Mouse (Mus musculus): ENCODE measurements around the gene Ghrh. TPM values are rescaled to one million over a fixed set of nuclear protein-coding genes. Genes with fewer than 3 reads are reported as not detected.

The Ghrh gene
- polyA plus RNA-seq, 1 experiment = not detected

DNA sequence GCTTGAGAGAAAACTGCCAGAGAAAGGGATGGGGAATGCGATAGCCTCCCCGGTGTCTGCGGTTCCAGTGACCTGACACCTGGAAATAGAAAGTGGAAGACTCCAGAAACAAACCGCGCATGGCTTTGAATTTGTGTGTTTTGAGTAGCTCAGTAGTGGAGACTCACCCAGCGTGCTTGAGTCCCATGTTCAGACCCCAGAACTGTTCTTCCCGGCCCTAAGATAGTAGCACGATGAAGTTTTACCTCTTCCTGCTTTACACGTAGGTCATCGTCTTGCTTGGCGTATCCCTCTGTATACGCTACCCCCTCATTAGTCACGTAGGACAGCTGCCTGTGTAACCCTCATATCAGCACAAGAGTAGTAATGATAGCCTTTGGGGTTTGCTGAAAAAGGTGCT is 20.7 kb upstream of the Ghrh start:
- Histone ChIP-seq H3K4me3 (ENCODE audit: extremely low read depth, insufficient read depth, insufficient read length) (peak overlapping the region; percentile 81), H3K27me3 (ENCODE audit: control insufficient read depth, insufficient read depth, low read length) (no peaks in the 10 kb centered on the region), H3K36me3 (ENCODE audit: control insufficient read depth, insufficient read depth, low read length) (peaks cover 1% of the 10 kb centered on the region; the same call in 1 of the 2 replicates), H3K4me1 (ENCODE audit: control insufficient read depth, insufficient read depth, insufficient read length) (peaks cover 5% of the 10 kb centered on the region; the same call in 1 of the 2 replicates), H3K27ac (ENCODE audit: insufficient read depth, low read length) (peak overlapping the region; percentile 88)
- TF ChIP-seq POLR2A (IDR thresholded peaks at IDR 0.05; ENCODE audit: low read depth, low read length) = no peak
- TF ChIP-seq CTCF (IDR thresholded peaks at IDR 0.05; ENCODE audit: extremely low read depth, insufficient read depth, insufficient read length, insufficient replicate concordance) = no peak
- 2% methylated on average over 13 of the region's 13 CpGs for WGBS
- DNase-seq (ENCODE audit: low read depth in 1 of 2, low spot score in 2 of 2) = no peak

- TF ChIP-seq CTCF (IDR thresholded peaks at IDR 0.05; ENCODE audit: extremely low read depth, insufficient read depth, insufficient read length, insufficient replicate concordance) = no peak
- peak; percentile 58; the same call in 1 of the 2 replicates for TF ChIP-seq POLR2A (IDR thresholded peaks at IDR 0.05; ENCODE audit: low read depth, low read length)
- Histone ChIP-seq H3K27ac (ENCODE audit: insufficient read depth, low read length) (peak within 1 kb of the TSS; percentile 88), H3K27me3 (ENCODE audit: control insufficient read depth, insufficient read depth, low read length) (no peaks in the 10 kb centered on the region), H3K4me1 (ENCODE audit: control insufficient read depth, insufficient read depth, insufficient read length) (peaks cover 5% of the 10 kb centered on the region; the same call in 1 of the 2 replicates), H3K4me3 (ENCODE audit: extremely low read depth, insufficient read depth, insufficient read length) (peak within 1 kb of the TSS; percentile 81), H3K36me3 (ENCODE audit: control insufficient read depth, insufficient read depth, low read length) (no peaks in the 10 kb centered on the region)
- peak; percentile 83 to 97 for DNase-seq (ENCODE audit: low read depth in 1 of 2, low spot score in 2 of 2)
- WGBS = 4% methylated on average over 42 of the region's 42 CpGs
Observed at GRCm38 (mm10) chr2:157367184-157367893, 20.0 kb upstream of the Ghrh start, which contains the start of gene Manbal. TSS of gene Manbal (plus strand) at chr2:157367594.

- peaks cover 5% of the 10 kb centered on the region; the same call in 1 of the 2 replicates for H3K4me1 ChIP-seq (ENCODE audit: control insufficient read depth, insufficient read depth, insufficient read length)
- H3K4me3 ChIP-seq (ENCODE audit: extremely low read depth, insufficient read depth, insufficient read length) = no peak overlapping the region
- no peak overlapping the region for H3K27ac ChIP-seq (ENCODE audit: insufficient read depth, low read length)
- no peaks in the 10 kb centered on the region for H3K36me3 ChIP-seq (ENCODE audit: control insufficient read depth, insufficient read depth, low read length)
- H3K27me3 ChIP-seq (ENCODE audit: control insufficient read depth, insufficient read depth, low read length) = no peaks in the 10 kb centered on the region
- TF ChIP-seq CTCF (IDR thresholded peaks at IDR 0.05; ENCODE audit: extremely low read depth, insufficient read depth, insufficient read length, insufficient replicate concordance) (no peak), POLR2A (IDR thresholded peaks at IDR 0.05; ENCODE audit: low read depth, low read length) (no peak)
- 47% methylated on average over 9 of the region's 9 CpGs for WGBS
- peak in 1 of 2 experiments; percentile 15 for DNase-seq (ENCODE audit: low read depth in 1 of 2, low spot score in 2 of 2)
Observed at GRCm38 (mm10) chr2:157366762-157367161, 19.5 kb upstream of the Ghrh start.

DNA sequence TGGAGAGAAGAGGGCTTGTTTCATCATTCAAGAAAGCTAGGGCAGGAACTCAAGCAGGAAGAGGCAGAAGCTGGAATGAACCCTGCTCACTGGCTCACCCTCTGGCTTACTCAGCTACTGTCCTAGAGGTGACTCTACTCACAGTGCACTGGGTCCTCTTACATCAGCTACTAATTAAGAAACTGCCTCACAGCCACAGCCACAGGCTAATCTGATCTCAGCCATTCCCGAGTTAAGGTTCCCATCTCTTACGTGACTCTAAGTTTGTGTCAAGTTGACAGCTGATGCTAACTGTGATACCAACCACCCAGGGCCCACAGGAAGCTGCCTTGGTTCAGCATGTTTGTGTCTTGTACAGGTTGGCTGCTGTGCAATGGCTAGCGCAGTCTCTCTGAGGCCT is 15.7 kb upstream of the Ghrh start:
- TF ChIP-seq POLR2A (IDR thresholded peaks at IDR 0.05; ENCODE audit: low read depth, low read length) = no peak
- no peak for TF ChIP-seq CTCF (IDR thresholded peaks at IDR 0.05; ENCODE audit: extremely low read depth, insufficient read depth, insufficient read length, insufficient replicate concordance)
- Histone ChIP-seq H3K4me1 (ENCODE audit: control insufficient read depth, insufficient read depth, insufficient read length) (peaks cover 5% of the 10 kb centered on the region; the same call in 1 of the 2 replicates), H3K27ac (ENCODE audit: insufficient read depth, low read length) (no peak overlapping the region), H3K4me3 (ENCODE audit: extremely low read depth, insufficient read depth, insufficient read length) (no peak overlapping the region), H3K36me3 (ENCODE audit: control insufficient read depth, insufficient read depth, low read length) (no peaks in the 10 kb centered on the region), H3K27me3 (ENCODE audit: control insufficient read depth, insufficient read depth, low read length) (no peaks in the 10 kb centered on the region)
- no peak for DNase-seq (ENCODE audit: low read depth in 1 of 2, low spot score in 2 of 2)
- WGBS = 69% methylated on average over 3 of the region's 3 CpGs

- WGBS = 86% methylated on average over 5 of the region's 5 CpGs
- Histone ChIP-seq H3K27me3 (ENCODE audit: control insufficient read depth, insufficient read depth, low read length) (no peaks in the 10 kb centered on the region), H3K4me1 (ENCODE audit: control insufficient read depth, insufficient read depth, insufficient read length) (no peaks in the 10 kb centered on the region), H3K4me3 (ENCODE audit: extremely low read depth, insufficient read depth, insufficient read length) (no peak overlapping the region), H3K27ac (ENCODE audit: insufficient read depth, low read length) (no peak overlapping the region), H3K36me3 (ENCODE audit: control insufficient read depth, insufficient read depth, low read length) (no peaks in the 10 kb centered on the region)
- TF ChIP-seq POLR2A (IDR thresholded peaks at IDR 0.05; ENCODE audit: low read depth, low read length) (no peak), CTCF (IDR thresholded peaks at IDR 0.05; ENCODE audit: extremely low read depth, insufficient read depth, insufficient read length, insufficient replicate concordance) (no peak)
- DNase-seq (ENCODE audit: low read depth in 1 of 2, low spot score in 2 of 2) = no peak
Observed at GRCm38 (mm10) chr2:157360028-157360427, 12.7 kb upstream of the Ghrh start.

GRCm38 (mm10) chr2:157354106-157354505 is 6.8 kb upstream of the Ghrh start:
- 83% methylated on average over 3 of the region's 3 CpGs for WGBS
- DNase-seq (ENCODE audit: low read depth in 1 of 2, low spot score in 2 of 2) = no peak
- Histone ChIP-seq H3K36me3 (ENCODE audit: control insufficient read depth, insufficient read depth, low read length) (no peaks in the 10 kb centered on the region), H3K4me3 (ENCODE audit: extremely low read depth, insufficient read depth, insufficient read length) (no peak overlapping the region), H3K27ac (ENCODE audit: insufficient read depth, low read length) (no peak overlapping the region), H3K27me3 (ENCODE audit: control insufficient read depth, insufficient read depth, low read length) (no peaks in the 10 kb centered on the region), H3K4me1 (ENCODE audit: control insufficient read depth, insufficient read depth, insufficient read length) (no peaks in the 10 kb centered on the region)
- TF ChIP-seq CTCF (IDR thresholded peaks at IDR 0.05; ENCODE audit: extremely low read depth, insufficient read depth, insufficient read length, insufficient replicate concordance) (no peak), POLR2A (IDR thresholded peaks at IDR 0.05; ENCODE audit: low read depth, low read length) (no peak)

DNA sequence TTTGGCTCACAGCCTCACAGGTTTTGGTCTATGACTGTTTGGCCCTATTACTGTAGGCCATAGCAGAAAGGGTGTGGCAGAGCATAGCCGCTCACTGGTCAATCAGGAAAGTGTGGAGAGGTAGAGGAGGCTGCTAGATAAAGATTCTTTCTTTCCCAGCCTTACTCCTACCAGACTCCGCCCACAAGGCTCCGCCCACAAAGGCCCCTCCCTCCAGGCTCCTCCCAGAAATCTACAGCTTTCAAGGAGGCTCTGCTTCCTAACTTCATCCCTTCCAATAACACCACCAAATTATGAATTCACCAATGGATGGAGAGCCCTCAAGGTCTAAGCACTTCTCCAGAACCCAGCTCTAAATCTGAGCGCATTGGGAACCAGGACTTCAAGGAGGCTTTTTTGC is 5.9 kb upstream of the Ghrh start:
- no peaks in the 10 kb centered on the region for H3K36me3 ChIP-seq (ENCODE audit: control insufficient read depth, insufficient read depth, low read length)
- H3K27me3 ChIP-seq (ENCODE audit: control insufficient read depth, insufficient read depth, low read length) = no peaks in the 10 kb centered on the region
- H3K4me3 ChIP-seq (ENCODE audit: extremely low read depth, insufficient read depth, insufficient read length) = no peak overlapping the region
- no peak for DNase-seq (ENCODE audit: low read depth in 1 of 2, low spot score in 2 of 2)
- TF ChIP-seq CTCF (IDR thresholded peaks at IDR 0.05; ENCODE audit: extremely low read depth, insufficient read depth, insufficient read length, insufficient replicate concordance) (no peak), POLR2A (IDR thresholded peaks at IDR 0.05; ENCODE audit: low read depth, low read length) (no peak)
- WGBS = 83% methylated on average over 4 of the region's 4 CpGs
- no peaks in the 10 kb centered on the region for H3K4me1 ChIP-seq (ENCODE audit: control insufficient read depth, insufficient read depth, insufficient read length)
- no peak overlapping the region for H3K27ac ChIP-seq (ENCODE audit: insufficient read depth, low read length)

Measured in spleen, adult 2 months (tissue).